Mouse (Mus musculus) CH12.LX (cell line): ENCODE measurements around the gene C7. TPM values are rescaled to one million over a fixed set of nuclear protein-coding genes. Genes with fewer than 3 reads are reported as not detected.

Experiments
- DNase-seq: peaks from one replicate; pipeline ENCODE4 v3.0.0-alpha.2; 2013; ENCODE audit errors: extremely low read depth
- H3K27ac ChIP-seq: 2 replicates; pipeline ENCODE4 v1.5.1; 2012; ENCODE audit warnings: low read depth, mild to moderate bottlenecking, control low read depth, moderate library complexity; ENCODE audit not compliant: insufficient read depth
- H3K27me3 ChIP-seq: replicated peaks from 2 replicates; pipeline ENCODE3; 2012; ENCODE audit warnings: inconsistent platforms
- H3K36me3 ChIP-seq, 2 experiments: replicated peaks in 1 of 2; 2 replicates each; pipeline versions ENCODE3 to v1.6.1; 2012; ENCODE audit warnings: inconsistent platforms in 1 of 2, low read length in 1 of 2, mild to moderate bottlenecking in 1 of 2, mixed read lengths in 1 of 2, moderate library complexity in 1 of 2; ENCODE audit not compliant: control insufficient read depth in 1 of 2, insufficient read depth in 1 of 2
- H3K4me1 ChIP-seq, 2 experiments: 2 replicates each; pipeline ENCODE4 v1.6.1; 2012; ENCODE audit warnings: inconsistent platforms in 1 of 2, moderate library complexity in 1 of 2; ENCODE audit not compliant: insufficient read depth in 2 of 2, control insufficient read depth in 1 of 2
- H3K4me2 ChIP-seq: 2 replicates; pipeline ENCODE4 v1.6.1; 2012; ENCODE audit warnings: low read depth, mild to moderate bottlenecking, control low read depth; ENCODE audit not compliant: poor library complexity, insufficient read depth, severe bottlenecking
- H3K4me3 ChIP-seq, 3 experiments: fragments of 150-350 bp in 1 of 3; sonication (generic) in 1 of 3; replicated peaks in 1 of 3; 2 replicates each; pipeline versions ENCODE3 to v1.5.1; 2011 to 2012; ENCODE audit warnings: low read depth in 2 of 3, low read length in 2 of 3, mild to moderate bottlenecking in 2 of 3, moderate library complexity in 2 of 3, control low read depth in 1 of 3, improper control_type of control experiment in 1 of 3, inconsistent platforms in 1 of 3, mixed read lengths in 1 of 3; ENCODE audit not compliant: poor library complexity in 1 of 3
- H3K79me2 ChIP-seq: replicated peaks from 2 replicates; pipeline ENCODE4 v1.6.1; 2012; ENCODE audit warnings: mild to moderate bottlenecking, moderate library complexity; ENCODE audit not compliant: control insufficient read depth, poor library complexity, insufficient read depth, severe bottlenecking; ENCODE audit errors: extremely low read depth
- H3K9ac ChIP-seq: 2 replicates; pipeline ENCODE4 v1.6.1; 2012; ENCODE audit warnings: low read depth, mild to moderate bottlenecking, control low read depth, moderate library complexity; ENCODE audit not compliant: insufficient read depth
- H3K9me3 ChIP-seq: replicated peaks from 2 replicates; pipeline ENCODE3; 2012; ENCODE audit warnings: low read length, inconsistent platforms, mixed read lengths
- BHLHE40 ChIP-seq: IDR thresholded peaks from 2 replicates; pipeline ENCODE4 v1.6.1; 2011; ENCODE audit warnings: mild to moderate bottlenecking, low read depth, low read length, improper control_type of control experiment
- CHD1 ChIP-seq: IDR thresholded peaks from 2 replicates; pipeline ENCODE4 v1.6.1; 2012; ENCODE audit warnings: low read depth, low read length, improper control_type of control experiment, inconsistent platforms
- CHD2 ChIP-seq: IDR thresholded peaks from 2 replicates; pipeline ENCODE4 v1.6.1; 2011; ENCODE audit warnings: low read length, improper control_type of control experiment
- E2F4 ChIP-seq: IDR thresholded peaks from 2 replicates; pipeline ENCODE4 v1.6.1; 2011; ENCODE audit warnings: low read depth, low read length, improper control_type of control experiment; ENCODE audit not compliant: insufficient replicate concordance
- EP300 ChIP-seq: IDR thresholded peaks from 2 replicates; pipeline ENCODE4 v1.6.1; 2011; ENCODE audit warnings: low read length, improper control_type of control experiment
- GABPA ChIP-seq: IDR thresholded peaks from 2 replicates; pipeline ENCODE4 v1.6.1; 2012; ENCODE audit warnings: low read depth, low read length, improper control_type of control experiment, inconsistent platforms; ENCODE audit not compliant: insufficient replicate concordance
- HCFC1 ChIP-seq: IDR thresholded peaks from 2 replicates; pipeline ENCODE4 v1.6.1; 2012; ENCODE audit warnings: low read depth, mild to moderate bottlenecking, inconsistent platforms, low read length, improper control_type of control experiment
- IRF4 ChIP-seq: IDR thresholded peaks from 2 replicates; pipeline ENCODE4 v1.6.1; 2014; ENCODE audit warnings: low read depth, mild to moderate bottlenecking, inconsistent platforms, low read length, improper control_type of control experiment
- JUND ChIP-seq: conservative IDR thresholded peaks from 2 replicates; pipeline ENCODE4 v1.6.1; 2011; ENCODE audit warnings: low read depth, low read length, improper control_type of control experiment
- MAFK ChIP-seq: IDR thresholded peaks from 2 replicates; pipeline ENCODE4 v1.6.1; 2011; ENCODE audit warnings: low read length, improper control_type of control experiment; ENCODE audit not compliant: insufficient replicate concordance
- MAX ChIP-seq: IDR thresholded peaks from 2 replicates; pipeline ENCODE4 v1.6.1; 2011; ENCODE audit warnings: low read length, improper control_type of control experiment
- MEF2A ChIP-seq: IDR thresholded peaks from 2 replicates; pipeline ENCODE4 v1.6.1; 2014; ENCODE audit warnings: low read depth, mild to moderate bottlenecking, inconsistent platforms, low read length, improper control_type of control experiment, borderline replicate concordance
- MXI1 ChIP-seq: IDR thresholded peaks from 2 replicates; pipeline ENCODE4 v1.6.1; 2011; ENCODE audit warnings: mild to moderate bottlenecking, low read depth, low read length, improper control_type of control experiment
- MYC ChIP-seq: IDR thresholded peaks from 2 replicates; pipeline ENCODE4 v1.6.1; 2011; ENCODE audit warnings: low read depth, mild to moderate bottlenecking, improper control_type of control experiment, low read length
- NELFE ChIP-seq: IDR thresholded peaks from 2 replicates; pipeline ENCODE4 v1.6.1; 2011; ENCODE audit warnings: low read depth, low read length, improper control_type of control experiment
- NRF1 ChIP-seq: IDR thresholded peaks from 2 replicates; pipeline ENCODE4 v1.6.1; 2014; ENCODE audit warnings: low read depth, mild to moderate bottlenecking, inconsistent platforms, low read length, improper control_type of control experiment, moderate library complexity
- POLR2A ChIP-seq: IDR thresholded peaks from 2 replicates; pipeline ENCODE4 v1.6.1; 2011; ENCODE audit warnings: low read depth, mild to moderate bottlenecking, improper control_type of control experiment, low read length
- POLR2AphosphoS2 ChIP-seq: IDR thresholded peaks from 2 replicates; pipeline ENCODE4 v1.6.1; 2011; ENCODE audit warnings: low read depth, low read length, improper control_type of control experiment
- RAD21 ChIP-seq: IDR thresholded peaks from 2 replicates; pipeline ENCODE4 v1.6.1; 2011; ENCODE audit warnings: low read depth, mild to moderate bottlenecking, low read length, improper control_type of control experiment, moderate library complexity
- RCOR1 ChIP-seq: conservative IDR thresholded peaks from 2 replicates; pipeline ENCODE4 v1.6.1; 2012; ENCODE audit warnings: low read depth, mild to moderate bottlenecking, inconsistent platforms, low read length, improper control_type of control experiment
- SIN3A ChIP-seq: IDR thresholded peaks from 2 replicates; pipeline ENCODE4 v1.6.1; 2012; ENCODE audit warnings: low read length, improper control_type of control experiment, inconsistent platforms
- SMC3 ChIP-seq: IDR thresholded peaks from 2 replicates; pipeline ENCODE4 v1.6.1; 2011; ENCODE audit warnings: low read depth, low read length, improper control_type of control experiment
- TBP ChIP-seq: conservative IDR thresholded peaks from 2 replicates; pipeline ENCODE4 v1.6.1; 2011; ENCODE audit warnings: low read depth, low read length, improper control_type of control experiment
- TCF12 ChIP-seq: IDR thresholded peaks from 2 replicates; pipeline ENCODE4 v1.6.1; 2014; ENCODE audit warnings: low read depth, mild to moderate bottlenecking, inconsistent platforms, low read length, improper control_type of control experiment
- UBTF ChIP-seq: IDR thresholded peaks from 2 replicates; pipeline ENCODE4 v1.6.1; 2012; ENCODE audit warnings: low read depth, mild to moderate bottlenecking, inconsistent platforms, low read length, improper control_type of control experiment, moderate library complexity
- USF1 ChIP-seq: IDR thresholded peaks from 2 replicates; pipeline ENCODE4 v1.6.1; 2014; ENCODE audit warnings: low read depth, mild to moderate bottlenecking, inconsistent platforms, low read length, improper control_type of control experiment
- ZC3H11A ChIP-seq: IDR thresholded peaks from 2 replicates; pipeline ENCODE4 v1.6.1; 2012; ENCODE audit warnings: low read depth, mild to moderate bottlenecking, inconsistent platforms, low read length, improper control_type of control experiment
- ZNF384 ChIP-seq: IDR thresholded peaks from 2 replicates; pipeline ENCODE4 v1.6.1; 2012; ENCODE audit warnings: low read depth, low read length, improper control_type of control experiment, inconsistent platforms
- dilution Hi-C: fragments of 300-500 bp; cut with MboI; formaldehyde crosslinking; loops from 2 replicates; pipeline ENCODE4 v1.14.3; 2020; ENCODE audit warnings: low sequenced_read_pairs; ENCODE audit not compliant: extremely low pct_unique_long_range_greater_than_20kb, extremely low pct_ligation_motif_present
- in situ Hi-C: fragments of 300-500 bp; cut with MboI; formaldehyde crosslinking; loops from 3 replicates; pipeline ENCODE4 v1.14.3; 2019; ENCODE audit warnings: low sequenced_read_pairs, low pct_ligation_motif_present, low pct_unique_long_range_greater_than_20kb, mixed read lengths
- polyA plus RNA-seq: library from polyadenylated mRNA; unstranded; fragments of >175 nt; gene quantifications from 2 replicates; pipeline ENCODE4 v1.2.1, GENCODE M21; 2012; ENCODE audit warnings: low read depth; ENCODE audit not compliant: insufficient read length
- total RNA-seq, 2 experiments: library from RNA; depleted of rRNA; stranded (reverse); fragments of 300-350 nt in 1 of 2; fragments of >200 nt in 1 of 2; gene quantifications; 2 replicates each; pipeline ENCODE4 v1.2.3; 2012 to 2014

The C7 gene
- total RNA-seq (2012; rRNA removed) (0.04 TPM in 1 of 2 replicates, not detected in the other), total RNA-seq (2014; rRNA removed) (0.11 TPM in 1 of 2 replicates, not detected in the other), polyA plus RNA-seq (0.09 and 0.10 TPM in 2 replicates)

GRCm38 (mm10) chr15:5063635-5064034 is at the start of gene C7:
Gene C7, minus strand, starts transcription at chr15:5063740.
- TF ChIP-seq MAFK = no peak
- no peak for TF ChIP-seq JUND
- no peak for TF ChIP-seq USF1
- no peak for TF ChIP-seq TCF12
- no peak for TF ChIP-seq TBP
- TF ChIP-seq MYC = no peak
- no peak for TF ChIP-seq EP300
- TF ChIP-seq HCFC1 = no peak
- no peak for TF ChIP-seq BHLHE40
- TF ChIP-seq GABPA = no peak
- TF ChIP-seq MAX = no peak
- TF ChIP-seq ZNF384 = no peak
- TF ChIP-seq, all 38 proteins: peak for 0
- no peaks in the 10 kb centered on the region for H3K36me3 ChIP-seq
- DNase-seq = no peak

GRCm38 (mm10) chr15:5112651-5113050 is 49.1 kb upstream of the C7 start:
- Histone ChIP-seq H3K79me2 (peaks cover 14% of the 10 kb centered on the region), H3K27ac (no peak overlapping the region), H3K4me3 (no peak overlapping the region), H3K36me3 (peaks cover 3 to 8% of the 10 kb centered on the region in 2 experiments), H3K4me2 (no peak overlapping the region), H3K4me1 (peaks cover 3 to 15% of the 10 kb centered on the region in 2 experiments; a peak in 3 of 4 replicates), H3K27me3 (no peaks in the 10 kb centered on the region), H3K9ac (no peak overlapping the region), H3K9me3 (no peaks in the 10 kb centered on the region)
- in situ Hi-C loops (loop anchor here (25.0 kb wide), 1 partner anchor 1075 kb away; the partner anchor contains the start of gene Oxct1), dilution Hi-C loops (no loop called here)
- no peak for DNase-seq
- TF ChIP-seq IRF4 (no peak), TBP (no peak), POLR2A (no peak), RCOR1 (no peak), UBTF (no peak), ZC3H11A (no peak), POLR2AphosphoS2 (no peak), CHD2 (no peak), SIN3A (no peak), E2F4 (no peak), SMC3 (no peak), MAFK (no peak), TCF12 (no peak), CHD1 (no peak), MXI1 (no peak), NRF1 (no peak), MEF2A (no peak), NELFE (no peak), RAD21 (no peak), HCFC1 (no peak)

More at GRCm38 (mm10) chr15:5063635-5064034, at the start of gene C7:
- H3K27me3 ChIP-seq = no peaks in the 10 kb centered on the region
- H3K4me1 ChIP-seq = peaks cover 0 to 21% of the 10 kb centered on the region in 2 experiments; a peak in 2 of 4 replicates
- no peaks in the 10 kb centered on the region for H3K79me2 ChIP-seq
- no peaks in the 10 kb centered on the region for H3K9me3 ChIP-seq
- H3K4me3 ChIP-seq = no peak within 1 kb of the TSS
- H3K9ac ChIP-seq = no peak within 1 kb of the TSS
- H3K27ac ChIP-seq = no peak within 1 kb of the TSS
- dilution Hi-C loops (no loop called here), in situ Hi-C loops (no loop called here)
- no peak within 1 kb of the TSS for H3K4me2 ChIP-seq
